8 mouse cellular contexts compared by ENCODE assay signal in genomic region chr4:49059021-49059401, GRCm38 (mm10). TPM values are rescaled to one million over a fixed set of nuclear protein-coding genes. Genes with fewer than 3 reads are reported as not detected.
DNase-seq lines count a peak whose midpoint lies in the region; ATAC-seq lines count a peak whose summit lies in the region.

Gene Plppr1, plus strand, starts transcription at chr4:49059273.

- intact Hi-C loops in heart, postnatal 14 days (cut with DNase I): no loop called here

- no peak for DNase-seq in lung, postnatal 25 days (ENCODE audit: low spot score)
- peak; percentile 77 for DNase-seq in embryo, embryonic 10.5 days (ENCODE audit: low spot score)
- DNase-seq in heart, postnatal 14 days: peak; percentile 5 to 18
- peak; percentile 64 to 75 for DNase-seq in layer of hippocampus, postnatal 10 days (ENCODE audit: low spot score in 2 of 2)
- peak; percentile 70 for DNase-seq in testis, postnatal 10 days (ENCODE audit: low spot score)
- DNase-seq in spleen, postnatal 4 days (ENCODE audit: low spot score in 2 of 2): no peak

- no peaks in the 10 kb centered on the region for H3K9me3 ChIP-seq in lung, embryonic 15.5 days
- H3K9me3 ChIP-seq in midbrain, embryonic 12.5 days: no peaks in the 10 kb centered on the region

- peak within 1 kb of the TSS; percentile 43 for H3K9ac ChIP-seq in lung, embryonic 15.5 days
- peak within 1 kb of the TSS; percentile 72 for H3K9ac ChIP-seq in midbrain, embryonic 12.5 days (replicated peaks)

- H3K27ac ChIP-seq in lung, embryonic 15.5 days: no peak within 1 kb of the TSS
- peak within 1 kb of the TSS; percentile 85 for H3K27ac ChIP-seq in midbrain, embryonic 12.5 days (replicated peaks)

- peak; percentile 79 for ATAC-seq in lung, embryonic 15.5 days (ENCODE audit: borderline replicate concordance, extremely low read depth, low FRiP score, low TSS enrichment)
- peak; percentile 84 for ATAC-seq in midbrain, embryonic 12.5 days (ENCODE audit: low FRiP score, low read depth)

- no peaks in the 10 kb centered on the region for H3K36me3 ChIP-seq in lung, embryonic 15.5 days
- H3K36me3 ChIP-seq in midbrain, embryonic 12.5 days: no peaks in the 10 kb centered on the region

- peak within 1 kb of the TSS; percentile 99 for H3K4me2 ChIP-seq in lung, embryonic 15.5 days
- peak within 1 kb of the TSS; percentile 90 for H3K4me2 ChIP-seq in midbrain, embryonic 12.5 days (replicated peaks)

- peak within 1 kb of the TSS; percentile 53 for H3K4me3 ChIP-seq in lung, embryonic 15.5 days
- H3K4me3 ChIP-seq in midbrain, embryonic 12.5 days: peak within 1 kb of the TSS; percentile 72

- peaks cover 14% of the 10 kb centered on the region for H3K4me1 ChIP-seq in lung, embryonic 15.5 days
- H3K4me1 ChIP-seq in midbrain, embryonic 12.5 days: peaks cover 27% of the 10 kb centered on the region

- peaks cover 29% of the 10 kb centered on the region for H3K27me3 ChIP-seq in lung, embryonic 15.5 days
- peaks cover 41% of the 10 kb centered on the region for H3K27me3 ChIP-seq in midbrain, embryonic 12.5 days

- 0% methylated on average over 20 of the region's 21 CpGs for WGBS in lung, embryonic 15.5 days
- WGBS in midbrain, embryonic 12.5 days: under 1% methylated on average over 19 of the region's 21 CpGs

RNA-seq across cellular contexts. Expression of gene Plppr1, which starts in this region (rescaled TPM):
- 1.1 TPM in 2 replicates for polyA plus RNA-seq in lung, embryonic 15.5 days (2015; fragmentation: Nextera tagmentation; extraction: Ambion mirVana)
- total RNA-seq in heart, postnatal 14 days (2021): under 1 TPM; 0.07 to 0.20 TPM
- 10 to 100 TPM; 36.6 to 38.4 TPM for total RNA-seq in layer of hippocampus, postnatal 10 days (2021)
- polyA plus RNA-seq in midbrain, embryonic 12.5 days (2016; fragmentation: Nextera tagmentation; extraction: Ambion mirVana): 19.8 and 22.7 TPM in 2 replicates

Comparison
In these comparisons a context has a peak if more than half of its experiments do, and no peak if none do; other contexts are left out.
1. RNA of gene Plppr1 (total RNA-seq): 36.6 to 38.4 TPM in layer of hippocampus, postnatal 10 days; 0.07 to 0.20 TPM in heart, postnatal 14 days; every median in the first group is over 10 times any median in the second.
2. Peak in DNase-seq in heart, postnatal 14 days; RNA of the gene not detected or under 1 TPM.
3. DNase-seq: peak in embryo, embryonic 10.5 days (single experiment), layer of hippocampus, postnatal 10 days (2 of 2) and testis, postnatal 10 days (single experiment); none in lung, postnatal 25 days (single experiment) and spleen, postnatal 4 days (0 of 2).